Mouse (Mus musculus) induced T-regulatory cell, adult 2 months (primary cell): ENCODE measurements around the gene Myo1a.

ENCODE experiments used
- DNase-seq: peaks from one replicate; pipeline ENCODE4 v3.0.0-alpha.2; 2012; ENCODE audit warnings: low read depth

The Myo1a gene

GRCm38 (mm10) chr10:127730285-127730932, 25.4 kb downstream of the Myo1a start:
- DNase-seq = no peak

GRCm38 (mm10) chr10:127730933-127731310, 26.0 kb downstream of the Myo1a start:
- DNase-seq = no peak

- no peak for DNase-seq
These were observed 26.4 kb downstream of the Myo1a start for GRCm38 (mm10) chr10:127731397-127731796.

- DNase-seq = peak; percentile 45
These were observed 29.5 kb downstream of the Myo1a start for GRCm38 (mm10) chr10:127734434-127734833.

GRCm38 (mm10) chr10:127736266-127736665, 31.3 kb downstream of the Myo1a start:
- peak; percentile 36 for DNase-seq

- peak; percentile 32 for DNase-seq
These were observed 31.9 kb downstream of the Myo1a start for GRCm38 (mm10) chr10:127736916-127737315.

- peak; percentile 12 for DNase-seq
These were observed 32.6 kb downstream of the Myo1a start for GRCm38 (mm10) chr10:127737552-127737951.

- DNase-seq = peak; percentile 77
These were observed 33.3 kb downstream of the Myo1a start for GRCm38 (mm10) chr10:127738151-127738882.

GRCm38 (mm10) chr10:127739083-127739660, 34.2 kb downstream of the Myo1a start, which contains the start of gene Zbtb39:
Gene Zbtb39, plus strand, starts transcription at chr10:127739538.
- DNase-seq = peak; percentile 85

- DNase-seq = peak; percentile 43
These were observed 34.7 kb downstream of the Myo1a start for GRCm38 (mm10) chr10:127739661-127740161.

- DNase-seq = peak; percentile 72
These were observed 39.7 kb downstream of the Myo1a start for GRCm38 (mm10) chr10:127744661-127745060.

- no peak for DNase-seq
These were observed 40.9 kb downstream of the Myo1a start for GRCm38 (mm10) chr10:127745886-127746285.

GRCm38 (mm10) chr10:127747254-127747653, 42.3 kb downstream of the Myo1a start:
- DNase-seq = no peak

GRCm38 (mm10) chr10:127748847-127749612, 44.1 kb downstream of the Myo1a start:
- DNase-seq = no peak

GRCm38 (mm10) chr10:127750136-127750777, 45.3 kb downstream of the Myo1a start:
- no peak for DNase-seq

GRCm38 (mm10) chr10:127751548-127751947, 46.6 kb downstream of the Myo1a start, which contains the start of gene Gpr182:
Gene Gpr182, minus strand, starts transcription at chr10:127751732.
- DNase-seq = no peak

- DNase-seq = no peak
These were observed 49.7 kb downstream of the Myo1a start for GRCm38 (mm10) chr10:127754566-127755166.

- DNase-seq = no peak
These were observed 50.3 kb downstream of the Myo1a start for GRCm38 (mm10) chr10:127755246-127755645.

- DNase-seq = no peak
These were observed 50.9 kb downstream of the Myo1a start for GRCm38 (mm10) chr10:127755770-127756468.
